Mouse (Mus musculus) small intestine, adult 2 months (tissue): ENCODE measurements around the gene Utp4. TPM values are rescaled to one million over a fixed set of nuclear protein-coding genes. Genes with fewer than 3 reads are reported as not detected.
A peak's percentile ranks its signal among the peaks of the same experiment; 100 is the strongest.

ENCODE experiments used
- H3K27ac ChIP-seq: fragments of 200-500 bp; 2 replicates; pipeline ENCODE4 v1.5.1; 2012; ENCODE audit warnings: low read depth, low read length, control low read depth, inconsistent platforms; ENCODE audit not compliant: insufficient read depth
- H3K27me3 ChIP-seq: fragments of 200-500 bp; 2 replicates; pipeline ENCODE4 v1.6.1; 2012; ENCODE audit warnings: mild to moderate bottlenecking, moderate library complexity, low read length, inconsistent platforms; ENCODE audit not compliant: control insufficient read depth, insufficient read depth
- H3K36me3 ChIP-seq: fragments of 200-500 bp; 2 replicates; pipeline ENCODE4 v1.6.1; 2012; ENCODE audit warnings: mild to moderate bottlenecking, low read length, control low read depth, inconsistent platforms; ENCODE audit not compliant: control insufficient read depth, insufficient read depth
- H3K4me1 ChIP-seq: fragments of 200-500 bp; 2 replicates; pipeline ENCODE4 v1.6.1; 2012; ENCODE audit warnings: low read length, inconsistent platforms, mixed read lengths; ENCODE audit not compliant: control insufficient read depth, insufficient read depth, insufficient read length
- H3K4me3 ChIP-seq: fragments of 200-500 bp; 2 replicates; pipeline ENCODE4 v1.5.1; 2012; ENCODE audit warnings: low read depth, mild to moderate bottlenecking, control low read depth, inconsistent platforms, low read length, moderate library complexity
- CTCF ChIP-seq: fragments of 200-500 bp; IDR thresholded peaks from 2 replicates; pipeline ENCODE4 v1.5.1; 2012; ENCODE audit warnings: low read depth, mild to moderate bottlenecking, control low read depth, inconsistent platforms, low read length, moderate library complexity, mixed read lengths; ENCODE audit not compliant: insufficient replicate concordance, insufficient read length; ENCODE audit errors: extremely low read depth
- POLR2A ChIP-seq: fragments of 200-500 bp; IDR thresholded peaks from 2 replicates; pipeline ENCODE4 v1.6.1; 2012; ENCODE audit warnings: low read depth, mild to moderate bottlenecking, control low read depth, inconsistent platforms, low read length, moderate library complexity
- WGBS: fragments of 180-500 bp; shearing (Covaris S2); methylation state at CpG from one replicate; pipeline ENCODE4 v1.1.7; 2018; 5-methylcytosine and 5-hydroxymethylcytosine counted together
- polyA plus RNA-seq: library from polyadenylated mRNA; depleted of rRNA; stranded (reverse); fragments of >200 nt; gene quantifications from 2 replicates; pipeline ENCODE4 v1.2.3, GENCODE M21; 2012

Utp4 gene
- polyA plus RNA-seq, 1 experiment = 7.7 TPM

DNA sequence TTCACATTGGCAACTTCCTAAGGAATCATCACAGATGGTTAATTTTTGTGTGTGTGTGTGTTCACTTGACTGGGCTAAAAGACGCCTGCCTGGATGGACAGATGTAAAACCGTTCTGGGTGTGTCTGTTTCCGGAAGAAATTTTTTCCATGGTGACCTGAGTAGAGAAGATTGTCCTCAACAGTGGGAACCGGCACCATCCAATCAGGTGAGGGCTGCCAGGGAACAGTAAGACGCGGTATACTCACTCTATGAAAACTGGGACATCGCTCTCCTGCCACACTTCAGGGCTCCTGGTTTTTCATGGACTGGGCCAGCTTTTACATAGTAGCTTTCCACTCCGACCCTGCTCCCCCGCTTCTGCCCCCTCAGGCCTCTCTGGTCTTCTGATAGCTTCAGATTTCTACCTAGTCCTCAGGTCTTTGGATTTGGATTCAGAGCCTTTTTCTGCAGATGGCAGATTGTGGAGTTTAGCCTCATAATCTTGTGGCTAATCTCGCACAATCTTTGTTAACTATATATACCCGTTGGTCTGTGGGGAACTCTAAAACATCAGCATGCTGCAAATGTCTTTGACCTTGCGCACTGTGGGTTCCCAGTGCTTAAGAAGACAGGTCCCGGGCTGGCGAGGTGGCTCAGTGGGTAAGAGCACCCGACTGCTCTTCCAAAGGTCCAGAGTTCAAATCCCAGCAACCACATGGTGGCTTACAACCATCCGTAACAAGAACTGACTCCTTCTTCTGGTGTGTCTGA, 41.0 kb downstream of the Utp4 start:
- H3K27ac ChIP-seq = no peak overlapping the region
- 77% methylated on average over 16 of the region's 16 CpGs for WGBS
- peaks cover 2% of the 10 kb centered on the region; the same call in 1 of the 2 replicates for H3K4me1 ChIP-seq
- no peaks in the 10 kb centered on the region for H3K27me3 ChIP-seq
- no peak for TF ChIP-seq POLR2A
- no peak for TF ChIP-seq CTCF
- no peaks in the 10 kb centered on the region for H3K36me3 ChIP-seq
- no peak overlapping the region for H3K4me3 ChIP-seq

DNA sequence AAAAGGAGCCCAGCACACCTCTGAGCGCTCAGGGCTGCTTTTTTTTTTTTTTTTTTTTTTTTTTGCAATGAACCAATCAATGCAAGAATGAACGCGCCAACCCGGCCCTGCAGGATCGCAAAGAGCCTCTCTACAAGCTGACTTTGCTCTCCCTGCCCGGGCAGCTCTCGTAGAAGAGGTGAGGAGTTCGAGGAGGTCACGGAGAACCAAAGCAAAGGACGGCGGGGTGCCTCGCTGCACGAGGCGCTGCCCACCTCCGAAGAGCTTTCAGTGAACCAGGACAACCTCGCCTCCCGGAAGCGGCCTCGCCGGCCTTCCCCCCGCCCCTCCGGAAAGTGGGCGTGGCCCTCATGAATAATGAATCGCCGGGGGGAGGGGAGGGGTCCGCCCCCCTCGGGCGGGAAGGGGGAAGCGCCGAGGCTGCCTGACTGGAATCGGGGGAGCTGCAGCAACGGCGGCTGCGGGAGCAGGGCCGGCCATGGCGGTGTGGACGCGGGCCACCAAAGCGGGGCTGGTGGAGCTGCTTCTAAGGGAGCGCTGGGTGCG, 42.0 kb downstream of the Utp4 start, which contains the start of gene Sntb2:
TSS of gene Sntb2 (plus strand) at position 427 of the 546 bp plus-strand sequence.
- 1% methylated on average over 41 of the region's 41 CpGs for WGBS
- no peak for TF ChIP-seq CTCF
- TF ChIP-seq POLR2A = peak; percentile 80; the same call in 1 of the 2 replicates
- Histone ChIP-seq H3K27ac (peak within 1 kb of the TSS; percentile 80), H3K4me1 (peaks cover 2% of the 10 kb centered on the region; the same call in 1 of the 2 replicates), H3K36me3 (no peaks in the 10 kb centered on the region), H3K27me3 (no peaks in the 10 kb centered on the region), H3K4me3 (peak within 1 kb of the TSS; percentile 88)

DNA sequence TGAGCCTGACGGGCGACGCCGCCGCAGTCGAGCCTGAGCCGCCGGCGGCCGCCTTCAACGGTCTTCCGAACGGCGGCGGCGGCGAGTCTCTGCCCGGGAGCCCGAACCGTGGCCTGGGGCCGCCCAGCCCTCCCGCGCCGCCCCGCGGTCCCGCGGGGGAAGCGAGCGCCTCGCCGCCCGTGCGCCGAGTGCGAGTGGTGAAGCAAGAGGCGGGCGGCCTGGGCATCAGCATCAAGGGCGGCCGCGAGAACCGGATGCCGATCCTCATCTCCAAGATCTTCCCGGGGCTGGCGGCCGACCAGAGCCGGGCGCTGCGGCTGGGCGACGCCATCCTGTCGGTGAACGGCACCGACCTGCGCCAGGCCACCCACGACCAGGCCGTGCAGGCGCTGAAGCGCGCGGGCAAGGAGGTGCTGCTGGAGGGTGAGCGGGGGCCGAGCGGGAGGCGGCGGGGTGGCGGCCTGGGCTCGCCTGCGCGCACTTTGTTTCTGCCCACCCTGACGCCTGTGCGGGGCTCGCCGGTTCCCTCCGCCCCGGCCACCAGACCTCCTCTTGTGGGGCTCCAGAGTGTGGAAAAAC, 42.6 kb downstream of the Utp4 start:
- Histone ChIP-seq H3K27ac (peak overlapping the region; percentile 68), H3K4me3 (peak overlapping the region; percentile 88), H3K36me3 (no peaks in the 10 kb centered on the region), H3K4me1 (peaks cover 2% of the 10 kb centered on the region; the same call in 1 of the 2 replicates), H3K27me3 (no peaks in the 10 kb centered on the region)
- TF ChIP-seq CTCF (no peak), POLR2A (no peak)
- under 1% methylated on average over 75 of the region's 76 CpGs for WGBS

DNA sequence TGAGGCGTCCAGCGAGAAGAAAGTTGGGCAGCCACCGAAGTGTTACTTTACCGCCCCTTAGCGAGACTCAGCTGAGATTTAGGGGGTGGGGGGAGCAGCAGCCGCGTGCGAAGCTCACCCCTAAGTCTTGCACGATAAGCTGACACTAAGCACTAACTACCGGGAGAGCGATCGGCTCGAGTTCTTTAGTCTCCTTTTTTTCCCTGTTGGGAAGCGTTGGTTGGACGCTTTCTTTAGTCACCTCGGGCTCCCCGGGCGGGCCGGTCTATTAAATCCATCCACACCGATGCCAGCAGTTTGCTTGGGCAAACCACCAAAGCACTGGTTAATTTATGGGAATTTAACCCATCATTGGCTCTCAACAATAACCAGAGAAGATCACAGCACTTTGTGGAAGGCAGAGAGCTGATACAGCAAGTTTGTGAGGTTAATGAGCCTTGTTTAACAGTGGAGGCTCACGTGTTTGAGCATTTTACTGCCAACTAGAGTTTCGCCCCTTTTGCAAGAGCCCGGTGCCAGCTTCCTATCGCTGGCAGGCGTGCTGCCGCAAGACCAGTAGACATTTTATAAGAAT, 43.1 kb downstream of the Utp4 start:
- H3K36me3 ChIP-seq = no peaks in the 10 kb centered on the region
- no peaks in the 10 kb centered on the region for H3K27me3 ChIP-seq
- peaks cover 2% of the 10 kb centered on the region; the same call in 1 of the 2 replicates for H3K4me1 ChIP-seq
- under 1% methylated on average over 26 of the region's 26 CpGs for WGBS
- TF ChIP-seq POLR2A (no peak), CTCF (no peak)
- peak overlapping the region; percentile 68; the same call in 1 of the 2 replicates for H3K27ac ChIP-seq
- H3K4me3 ChIP-seq = peak overlapping the region; percentile 88

DNA sequence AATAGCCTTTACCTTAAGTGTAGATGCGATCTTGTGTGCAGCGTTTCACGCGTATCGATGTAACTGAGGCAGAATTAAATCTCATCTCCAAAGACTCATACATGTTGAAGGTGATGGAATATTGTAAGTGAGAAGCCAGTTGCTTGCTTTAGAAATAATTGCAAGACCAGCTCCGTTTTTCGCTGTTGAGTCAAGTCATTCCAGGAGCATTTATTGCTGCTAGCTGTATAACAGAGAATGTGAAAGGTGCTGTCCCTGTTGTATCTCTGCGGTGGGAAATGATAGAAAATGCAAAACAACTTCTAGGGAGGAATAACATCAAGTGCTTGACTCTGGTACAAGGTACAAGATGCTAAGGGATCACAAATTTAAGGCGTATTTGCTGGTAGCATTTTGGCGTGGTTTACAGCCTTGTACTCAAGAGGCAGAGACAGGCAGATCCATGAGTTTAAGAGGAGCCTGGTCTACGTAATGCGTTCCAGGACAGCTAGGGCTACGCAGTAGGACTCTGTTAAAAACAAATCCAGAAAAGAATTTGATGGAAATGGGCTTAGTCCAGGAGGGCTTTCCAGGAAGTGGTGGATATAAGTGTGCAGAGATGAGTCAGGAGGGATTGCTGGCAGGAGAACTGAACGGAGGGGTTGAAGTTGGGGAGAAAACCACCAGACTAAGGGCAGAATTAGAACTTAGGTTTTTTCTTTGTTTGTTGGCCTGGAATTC, 43.8 kb downstream of the Utp4 start:
- TF ChIP-seq POLR2A = no peak
- TF ChIP-seq CTCF = no peak
- peak overlapping the region; percentile 88 for H3K4me3 ChIP-seq
- no peak overlapping the region for H3K27ac ChIP-seq
- 29% methylated on average over 14 of the region's 14 CpGs for WGBS
- H3K4me1 ChIP-seq = peaks cover 2% of the 10 kb centered on the region; the same call in 1 of the 2 replicates
- no peaks in the 10 kb centered on the region for H3K27me3 ChIP-seq
- H3K36me3 ChIP-seq = no peaks in the 10 kb centered on the region

DNA sequence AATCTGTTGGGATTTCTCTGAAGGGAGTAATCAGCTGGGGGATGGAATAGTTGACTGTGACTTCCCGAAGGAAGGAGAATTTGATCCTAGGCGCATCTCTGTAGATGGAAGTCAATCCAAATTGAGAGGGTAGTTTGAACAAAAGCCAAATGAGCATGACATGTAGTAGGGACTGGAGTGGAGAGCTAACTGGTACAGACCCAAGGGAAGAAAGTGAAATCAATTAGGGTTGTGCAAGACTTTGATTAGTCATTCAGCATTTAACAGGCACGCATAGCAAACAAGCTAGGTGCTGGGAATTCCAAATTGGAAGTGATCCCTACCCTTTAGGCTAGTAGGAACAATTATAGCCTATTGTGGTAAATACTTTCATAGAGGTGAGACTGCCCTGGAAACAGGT, 48.4 kb downstream of the Utp4 start:
- Histone ChIP-seq H3K4me3 (no peak overlapping the region), H3K27ac (no peak overlapping the region), H3K27me3 (no peaks in the 10 kb centered on the region), H3K4me1 (no peaks in the 10 kb centered on the region; the same call in 1 of the 2 replicates), H3K36me3 (no peaks in the 10 kb centered on the region)
- 78% methylated on average over 3 of the region's 3 CpGs for WGBS
- TF ChIP-seq CTCF (no peak), POLR2A (no peak)
